30 mouse cellular contexts compared by ENCODE assay signal in the genomic region with DNA sequence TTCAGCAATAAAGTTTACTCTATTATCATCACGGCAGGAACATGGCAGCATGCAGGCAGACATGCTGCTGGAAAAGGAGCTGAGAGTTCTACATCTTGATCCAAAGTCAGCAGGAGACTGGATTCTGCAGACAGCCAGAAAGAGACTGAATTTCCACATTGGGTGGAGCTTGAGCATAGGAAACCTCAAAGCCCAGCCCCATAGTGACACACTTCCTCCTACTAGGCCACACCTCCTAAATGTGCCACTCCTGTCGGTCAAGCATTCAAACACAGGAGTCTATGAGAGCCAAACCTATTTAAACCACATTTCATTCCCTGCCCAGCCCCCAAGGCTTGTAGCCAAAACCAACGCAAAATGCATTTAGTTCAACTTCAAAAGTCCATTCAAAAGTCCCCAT. TPM values are rescaled to one million over a fixed set of nuclear protein-coding genes. Genes with fewer than 3 reads are reported as not detected.
A peak's percentile ranks its signal among the peaks of the same experiment; 100 is the strongest.
DNase-seq lines count a peak whose midpoint lies in the region; ATAC-seq and TF ChIP-seq lines count a peak whose summit lies in the region.
"Had no signal": no experiment of that assay in that cellular context is flagged by ENCODE, and none has a peak within 500 bp of the region (broad histone marks: within the 10 kb centered on the region; RNA-seq: fewer than 3 reads in every experiment).

No protein-coding gene starts in this region.

- H3K27ac ChIP-seq in lung, postnatal 0 days (ENCODE audit: low read length) = no peak overlapping the region
- H3K27ac ChIP-seq: embryonic facial prominence, embryonic 10.5 days; embryonic facial prominence, embryonic 15.5 days; forebrain, embryonic 12.5 days; heart, embryonic 10.5 days; heart, embryonic 15.5 days; hindbrain, postnatal 0 days; intestine, embryonic 15.5 days; kidney, postnatal 0 days; neural tube, embryonic 12.5 days had no signal

- no peaks in the 10 kb centered on the region for H3K4me1 ChIP-seq in lung, postnatal 0 days (ENCODE audit: insufficient read depth, low read depth, low read length)
- H3K4me1 ChIP-seq: embryonic facial prominence, embryonic 15.5 days; forebrain, embryonic 12.5 days; heart, embryonic 10.5 days; heart, embryonic 15.5 days; intestine, embryonic 15.5 days; neural tube, embryonic 12.5 days had no signal

- no peak overlapping the region for H3K4me3 ChIP-seq in lung, postnatal 0 days (ENCODE audit: low read depth, low read length)
- H3K4me3 ChIP-seq: embryonic facial prominence, embryonic 10.5 days; embryonic facial prominence, embryonic 15.5 days; forebrain, embryonic 12.5 days; heart, embryonic 10.5 days; heart, embryonic 15.5 days; intestine, embryonic 15.5 days; myocyte; neural tube, embryonic 12.5 days had no signal

- H3K36me3 ChIP-seq in lung, postnatal 0 days (ENCODE audit: insufficient read depth, low read length) = peaks cover 24% of the 10 kb centered on the region

- ATAC-seq in lung, postnatal 0 days = no peak
- peak; percentile 39 for ATAC-seq in megakaryocyte progenitor cell, adult 5-6 weeks (replicated peaks; ENCODE audit: poor library complexity)
- ATAC-seq in cerebellum, adult (ENCODE audit: insufficient number of reproducible peaks, low FRiP score, low TSS enrichment) = no peak
- ATAC-seq: forebrain, postnatal 0 days; hindbrain, postnatal 0 days; intestine, embryonic 15.5 days had no signal

- 60% methylated on average over 3 of the region's 3 CpGs for WGBS in lung, postnatal 0 days

- no peak for TF ChIP-seq CTCF in lung, postnatal 0 days (IDR thresholded peaks at IDR 0.05)

- H3K4me2 ChIP-seq in lung, postnatal 0 days (replicated peaks; ENCODE audit: low read depth, low read length) = no peak overlapping the region
- H3K4me2 ChIP-seq: embryonic facial prominence, embryonic 15.5 days; forebrain, embryonic 12.5 days; heart, embryonic 15.5 days; intestine, embryonic 15.5 days; midbrain, embryonic 11.5 days; neural tube, embryonic 12.5 days had no signal

- H3K27me3 ChIP-seq in lung, postnatal 0 days (replicated peaks; ENCODE audit: insufficient read depth, low read length) = no peaks in the 10 kb centered on the region
- H3K27me3 ChIP-seq: embryonic facial prominence, embryonic 15.5 days; forebrain, embryonic 12.5 days; heart, embryonic 15.5 days; intestine, embryonic 15.5 days; neural tube, embryonic 12.5 days had no signal

- no peak overlapping the region for H3K9ac ChIP-seq in lung, postnatal 0 days (replicated peaks; ENCODE audit: low read depth)
- H3K9ac ChIP-seq: embryonic facial prominence, embryonic 15.5 days; forebrain, embryonic 12.5 days; forebrain, postnatal 0 days; heart, embryonic 15.5 days; intestine, embryonic 15.5 days; neural tube, embryonic 12.5 days had no signal

- H3K9me3 ChIP-seq in lung, postnatal 0 days (ENCODE audit: low read length) = no peaks in the 10 kb centered on the region
- H3K9me3 ChIP-seq: embryonic facial prominence, embryonic 10.5 days; embryonic facial prominence, embryonic 15.5 days; forebrain, embryonic 12.5 days; heart, embryonic 10.5 days; heart, embryonic 15.5 days; intestine, embryonic 15.5 days; neural tube, embryonic 12.5 days had no signal

- peak; percentile 55 for DNase-seq in lung, postnatal 0 days (ENCODE audit: low spot score)
- no peak for DNase-seq in lung, postnatal 14 days
- DNase-seq in ES-CJ7 (ENCODE audit: low read depth, low spot score) = peak; percentile 75
- DNase-seq in adipocyte (ENCODE audit: low spot score) = peak; percentile 15
- DNase-seq in testis, postnatal 14 days (ENCODE audit: low spot score) = no peak
- DNase-seq in cerebellum, adult 18-20 months = no peak
- DNase-seq: adrenal gland, postnatal 14 days; B cell, adult 2 months; cerebellum, adult 2 months; cerebellum, postnatal 14 days; forebrain, postnatal 0 days; kidney, adult 8-10 months; layer of hippocampus, adult 9-11 months; liver; lung, adult 18-20 months; lung, postnatal 10 days; thymus, postnatal 25 days had no signal

- TF ChIP-seq EP300 in lung, postnatal 0 days (IDR thresholded peaks at IDR 0.05) = no peak

RNA-seq across cellular contexts. Expression of a gene that starts 9.6 kb away (rescaled TPM):
- 22.0 and 29.2 TPM in 2 replicates for polyA plus RNA-seq in lung, postnatal 0 days (2015; fragmentation: Nextera tagmentation; extraction: Ambion mirVana)
- total RNA-seq in megakaryocyte progenitor cell, adult 5-6 weeks (2015) = 32.8 and 48.7 TPM in 2 replicates
- total RNA-seq in megakaryocyte progenitor cell, adult 5-6 weeks (2017) = 30.5 and 32.7 TPM in 2 replicates

RNA-seq across cellular contexts. Expression of a gene that starts 48.0 kb away (rescaled TPM):
- 16.8 and 19.3 TPM in 2 replicates for polyA plus RNA-seq in lung, postnatal 0 days (2015; fragmentation: Nextera tagmentation; extraction: Ambion mirVana)
- 22.1 and 23.8 TPM in 2 replicates for total RNA-seq in megakaryocyte progenitor cell, adult 5-6 weeks (2015)
- 30.9 and 40.3 TPM in 2 replicates for total RNA-seq in megakaryocyte progenitor cell, adult 5-6 weeks (2017)

RNA-seq across cellular contexts. Expression of a gene that starts 48.1 kb away (rescaled TPM):
- 21.9 and 23.8 TPM in 2 replicates for polyA plus RNA-seq in lung, postnatal 0 days (2015; fragmentation: Nextera tagmentation; extraction: Ambion mirVana)
- 81.5 and 82.3 TPM in 2 replicates for total RNA-seq in megakaryocyte progenitor cell, adult 5-6 weeks (2015)
- total RNA-seq in megakaryocyte progenitor cell, adult 5-6 weeks (2017) = 108 and 109 TPM in 2 replicates

Comparison
In these comparisons a context has a peak if more than half of its experiments do, and no peak if none do; other contexts are left out.
1. DNase-seq: peak in lung, postnatal 0 days (single experiment), ES-CJ7 (single experiment) and adipocyte (single experiment); none in lung, postnatal 14 days (single experiment), testis, postnatal 14 days (single experiment) and cerebellum, adult 18-20 months (0 of 2).